Mouse (Mus musculus): Measurements from ENCODE around the gene Nfx1. TPM values are rescaled to one million over a fixed set of nuclear protein-coding genes. Genes with fewer than 3 reads are reported as not detected.

The Nfx1 gene
- polyA plus RNA-seq, 1 experiment = 11.1 TPM

DNA sequence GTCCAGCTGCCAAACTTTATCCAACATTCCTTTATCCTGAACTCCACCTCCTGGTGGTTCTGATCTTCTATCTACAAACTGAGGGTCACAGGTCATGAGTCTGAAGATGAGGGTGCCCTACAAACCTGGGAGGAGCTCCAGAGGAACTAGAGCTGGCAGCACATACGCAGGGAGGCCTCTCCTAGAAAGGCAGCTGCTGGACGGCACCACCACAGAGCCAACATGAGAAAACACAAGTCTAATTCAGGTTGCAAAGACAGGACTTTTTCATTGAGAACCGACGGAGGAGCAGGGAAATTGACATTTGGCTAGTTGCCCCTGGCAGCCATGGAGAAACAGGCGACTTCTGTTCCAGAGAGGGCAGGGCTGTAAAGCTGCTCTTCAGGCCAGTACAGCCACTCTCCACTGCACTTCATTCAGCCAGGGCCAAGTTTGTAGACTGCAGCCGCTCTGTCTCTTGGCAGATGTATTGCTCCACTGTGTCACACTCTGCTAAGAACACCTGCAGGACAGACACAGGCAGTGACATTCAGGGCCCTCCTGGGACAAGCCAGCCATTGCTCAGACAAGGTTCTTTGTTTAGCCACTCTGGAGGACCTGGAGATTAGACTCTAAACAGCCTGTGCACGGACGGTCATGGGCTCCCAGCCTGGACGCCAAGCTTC lies 34.4 kb upstream of the Nfx1 start:
- H3K36me3 ChIP-seq (ENCODE audit: control insufficient read depth, insufficient read depth, low read length) = peaks cover 56% of the 10 kb centered on the region
- H3K4me1 ChIP-seq (ENCODE audit: control insufficient read depth, insufficient read depth, insufficient read length, low read length) = peaks cover 5% of the 10 kb centered on the region; the same call in 1 of the 2 replicates
- no peak overlapping the region for H3K27ac ChIP-seq (ENCODE audit: insufficient read depth, low read depth, low read length)
- H3K4me3 ChIP-seq (ENCODE audit: low read depth, low read length) = no peak overlapping the region
- no peaks in the 10 kb centered on the region for H3K27me3 ChIP-seq (ENCODE audit: control insufficient read depth, insufficient read depth, low read length)
- no peak for TF ChIP-seq POLR2A (IDR thresholded peaks at IDR 0.05; ENCODE audit: low read depth, low read length)
- TF ChIP-seq CTCF (IDR thresholded peaks at IDR 0.05; ENCODE audit: extremely low read depth, insufficient read length, insufficient replicate concordance, low read depth, low read length) = no peak
- 75% methylated on average over 9 of the region's 9 CpGs for WGBS

DNA sequence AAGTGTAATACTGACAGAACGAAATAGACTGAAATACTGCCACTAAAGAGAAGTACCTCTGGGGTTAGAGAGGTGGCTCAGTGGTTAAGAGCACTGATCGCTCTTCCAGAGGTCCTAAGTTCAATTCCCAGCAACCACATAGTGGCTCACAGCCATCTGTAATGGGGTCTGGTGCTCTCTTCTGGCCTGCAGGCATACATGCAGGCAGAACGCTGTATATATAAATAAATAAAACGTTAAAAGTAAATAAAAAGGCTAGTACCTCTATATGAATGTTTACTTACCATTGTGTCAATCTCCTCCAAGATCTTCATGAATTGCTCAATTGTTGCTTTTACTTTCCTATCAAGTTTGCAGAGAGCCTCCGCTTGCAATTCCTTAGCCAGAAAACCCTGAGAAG lies 31.9 kb upstream of the Nfx1 start:
- H3K36me3 ChIP-seq (ENCODE audit: control insufficient read depth, insufficient read depth, low read length) = peaks cover 63% of the 10 kb centered on the region
- peaks cover 5% of the 10 kb centered on the region; the same call in 1 of the 2 replicates for H3K4me1 ChIP-seq (ENCODE audit: control insufficient read depth, insufficient read depth, insufficient read length, low read length)
- no peak for TF ChIP-seq POLR2A (IDR thresholded peaks at IDR 0.05; ENCODE audit: low read depth, low read length)
- no peak for TF ChIP-seq CTCF (IDR thresholded peaks at IDR 0.05; ENCODE audit: extremely low read depth, insufficient read length, insufficient replicate concordance, low read depth, low read length)
- H3K4me3 ChIP-seq (ENCODE audit: low read depth, low read length) = no peak overlapping the region
- WGBS = 88% methylated on average over 5 of the region's 5 CpGs
- no peaks in the 10 kb centered on the region for H3K27me3 ChIP-seq (ENCODE audit: control insufficient read depth, insufficient read depth, low read length)
- no peak overlapping the region for H3K27ac ChIP-seq (ENCODE audit: insufficient read depth, low read depth, low read length)

DNA sequence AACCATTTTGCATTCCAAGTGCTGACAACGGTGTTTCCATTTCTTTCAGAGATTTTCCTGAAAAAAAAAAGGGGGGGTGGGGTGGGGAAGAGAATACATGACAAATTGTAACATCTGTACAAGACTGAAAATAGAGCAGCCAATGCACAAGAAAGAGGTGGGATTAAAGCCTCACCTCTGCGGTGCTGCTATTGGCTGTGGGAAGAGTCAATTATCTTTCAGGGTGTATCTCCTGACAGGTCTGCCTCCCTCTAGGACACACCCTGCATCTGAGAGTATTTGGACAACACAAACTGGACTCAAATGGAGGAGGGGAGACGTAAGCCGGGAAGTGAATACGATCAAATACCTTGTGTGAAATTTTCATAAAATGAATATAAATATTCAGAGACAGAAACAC lies 27.1 kb upstream of the Nfx1 start:
- WGBS = 97% methylated on average over 5 of the region's 5 CpGs
- Histone ChIP-seq H3K36me3 (ENCODE audit: control insufficient read depth, insufficient read depth, low read length) (peaks cover 41% of the 10 kb centered on the region), H3K27me3 (ENCODE audit: control insufficient read depth, insufficient read depth, low read length) (no peaks in the 10 kb centered on the region), H3K4me1 (ENCODE audit: control insufficient read depth, insufficient read depth, insufficient read length, low read length) (peaks cover 2% of the 10 kb centered on the region; the same call in 1 of the 2 replicates), H3K27ac (ENCODE audit: insufficient read depth, low read depth, low read length) (no peak overlapping the region), H3K4me3 (ENCODE audit: low read depth, low read length) (no peak overlapping the region)
- TF ChIP-seq CTCF (IDR thresholded peaks at IDR 0.05; ENCODE audit: extremely low read depth, insufficient read length, insufficient replicate concordance, low read depth, low read length) (no peak), POLR2A (IDR thresholded peaks at IDR 0.05; ENCODE audit: low read depth, low read length) (no peak)

DNA sequence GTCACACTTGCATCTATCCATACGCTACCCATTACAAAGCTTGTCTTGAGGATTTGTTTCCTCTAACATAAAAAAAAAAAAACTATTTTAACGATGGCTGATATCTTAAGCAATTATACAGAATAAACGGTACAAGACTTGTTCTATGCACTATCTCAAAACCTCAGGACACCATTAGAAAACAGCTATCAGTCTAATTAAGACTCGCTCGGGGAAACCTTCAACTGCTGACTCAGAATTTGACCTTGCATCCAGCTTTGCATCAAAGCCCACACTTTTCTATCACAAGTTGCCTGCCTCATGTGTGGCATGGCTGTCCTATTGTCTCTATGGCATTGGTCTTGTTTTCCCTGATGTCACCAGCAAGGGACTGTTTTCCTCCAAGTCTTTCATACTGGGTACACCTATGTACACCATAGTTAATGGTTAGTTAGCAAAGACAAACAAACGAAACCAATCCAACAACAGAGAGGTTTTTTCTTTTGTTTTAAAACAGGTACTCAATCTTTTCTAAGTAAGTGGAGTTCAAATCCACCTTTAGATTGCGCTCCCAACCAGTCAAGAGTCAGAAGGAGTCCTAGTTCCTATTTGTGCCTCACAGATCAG lies 24.1 kb upstream of the Nfx1 start:
- H3K4me3 ChIP-seq (ENCODE audit: low read depth, low read length) = no peak overlapping the region

DNA sequence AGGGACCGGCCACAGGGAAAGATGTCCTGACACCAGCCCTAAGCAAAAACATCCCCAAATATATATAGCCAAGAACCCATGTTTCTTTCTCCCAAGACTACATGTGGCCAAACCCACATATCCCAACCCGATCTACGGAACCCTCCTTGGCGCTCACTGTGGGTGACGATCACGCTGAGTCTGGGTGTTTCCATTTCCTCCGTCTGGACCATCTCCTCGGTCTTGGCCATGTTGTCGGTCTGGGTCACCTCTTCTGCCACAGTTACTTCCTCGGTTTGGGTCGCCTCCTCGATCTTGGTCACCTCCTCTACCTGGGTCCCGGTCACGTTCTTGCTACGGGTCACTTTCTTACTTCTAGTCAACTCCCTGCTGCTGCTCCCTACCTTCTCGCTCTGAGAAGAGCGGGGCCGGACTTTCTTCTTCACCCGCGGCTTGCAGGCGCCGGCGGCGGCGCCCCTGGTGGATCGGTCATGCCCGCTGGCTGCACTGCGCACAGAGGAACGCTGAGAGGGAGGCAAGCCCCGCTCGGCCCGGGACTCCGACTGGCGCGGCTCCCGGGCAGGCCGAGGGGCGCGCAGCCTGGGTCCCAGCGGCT lies 23.0 kb upstream of the Nfx1 start:
- Histone ChIP-seq H3K4me1 (ENCODE audit: control insufficient read depth, insufficient read depth, insufficient read length, low read length) (peaks cover 2% of the 10 kb centered on the region; the same call in 1 of the 2 replicates), H3K4me3 (ENCODE audit: low read depth, low read length) (peak overlapping the region; percentile 97), H3K36me3 (ENCODE audit: control insufficient read depth, insufficient read depth, low read length) (peaks cover 23% of the 10 kb centered on the region), H3K27me3 (ENCODE audit: control insufficient read depth, insufficient read depth, low read length) (no peaks in the 10 kb centered on the region), H3K27ac (ENCODE audit: insufficient read depth, low read depth, low read length) (peak overlapping the region; percentile 65)
- under 1% methylated on average over 40 of the region's 40 CpGs for WGBS
- TF ChIP-seq CTCF (IDR thresholded peaks at IDR 0.05; ENCODE audit: extremely low read depth, insufficient read length, insufficient replicate concordance, low read depth, low read length) (peak; percentile 28; the same call in 1 of the 2 replicates), POLR2A (IDR thresholded peaks at IDR 0.05; ENCODE audit: low read depth, low read length) (no peak)

More for the DNA sequence above, 24.1 kb upstream of the Nfx1 start:
- WGBS = 40% methylated on average over 7 of the region's 7 CpGs
- Histone ChIP-seq H3K27ac (ENCODE audit: insufficient read depth, low read depth, low read length) (no peak overlapping the region), H3K27me3 (ENCODE audit: control insufficient read depth, insufficient read depth, low read length) (no peaks in the 10 kb centered on the region), H3K4me1 (ENCODE audit: control insufficient read depth, insufficient read depth, insufficient read length, low read length) (peaks cover 2% of the 10 kb centered on the region; the same call in 1 of the 2 replicates), H3K36me3 (ENCODE audit: control insufficient read depth, insufficient read depth, low read length) (peaks cover 27% of the 10 kb centered on the region)
- TF ChIP-seq CTCF (IDR thresholded peaks at IDR 0.05; ENCODE audit: extremely low read depth, insufficient read length, insufficient replicate concordance, low read depth, low read length) (no peak), POLR2A (IDR thresholded peaks at IDR 0.05; ENCODE audit: low read depth, low read length) (no peak)

DNA sequence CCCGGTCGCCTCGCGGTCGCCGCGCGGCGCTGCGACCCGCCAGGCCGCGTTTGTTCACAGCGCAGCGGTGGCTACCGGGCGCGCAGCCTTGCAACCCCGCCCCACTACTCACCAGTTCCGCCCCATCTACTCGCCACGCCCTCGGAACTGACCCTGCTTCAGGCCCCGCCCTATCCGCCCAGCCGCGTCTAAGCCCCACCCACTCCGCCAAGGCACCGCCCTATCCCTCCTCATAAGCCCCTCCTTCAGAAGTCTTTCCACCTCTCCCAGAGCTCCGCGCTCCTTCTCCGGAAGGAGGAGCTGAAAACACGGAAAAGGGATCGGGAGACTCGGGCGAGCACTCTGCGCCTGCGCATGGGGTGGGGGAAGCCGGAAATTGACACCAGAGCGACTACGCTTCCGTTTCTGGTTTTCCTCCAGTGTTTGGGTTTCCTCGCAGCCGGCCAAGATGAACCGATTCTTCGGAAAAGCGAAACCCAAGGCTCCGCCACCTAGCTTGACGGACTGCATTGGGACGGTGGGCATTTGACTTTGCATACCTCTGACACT lies 22.5 kb upstream of the Nfx1 start, which contains the start of the genes Bag1 and Chmp5:
Bag1 (minus strand) TSS at position 135 of the 549 bp plus-strand sequence.
Chmp5 (plus strand) TSS at position 248 of the 549 bp plus-strand sequence.
- TF ChIP-seq CTCF (IDR thresholded peaks at IDR 0.05; ENCODE audit: extremely low read depth, insufficient read length, insufficient replicate concordance, low read depth, low read length) (peak; percentile 1; the same call in 1 of the 2 replicates), POLR2A (IDR thresholded peaks at IDR 0.05; ENCODE audit: low read depth, low read length) (peak; percentile 65)
- Histone ChIP-seq H3K36me3 (ENCODE audit: control insufficient read depth, insufficient read depth, low read length) (peaks cover 21% of the 10 kb centered on the region), H3K4me3 (ENCODE audit: low read depth, low read length) (peak within 1 kb of the TSS; percentile 97), H3K27ac (ENCODE audit: insufficient read depth, low read depth, low read length) (peak within 1 kb of the TSS; percentile 80), H3K4me1 (ENCODE audit: control insufficient read depth, insufficient read depth, insufficient read length, low read length) (peaks cover 2% of the 10 kb centered on the region; the same call in 1 of the 2 replicates), H3K27me3 (ENCODE audit: control insufficient read depth, insufficient read depth, low read length) (no peaks in the 10 kb centered on the region)
- WGBS = under 1% methylated on average over 50 of the region's 50 CpGs

Data from small intestine, adult 2 months (tissue).